Mouse (Mus musculus) MEL (cell line): Measurements from ENCODE around the gene Cplx2. TPM values are rescaled to one million over a fixed set of nuclear protein-coding genes. Genes with fewer than 3 reads are reported as not detected.

ENCODE experiments used
- DNase-seq: peaks from one replicate; pipeline ENCODE4 v3.0.0; 2011; ENCODE audit warnings: low read depth, low spot score
- H3K27ac ChIP-seq: 2 replicates; pipeline ENCODE4 v1.5.1; 2012; ENCODE audit warnings: low read depth, mild to moderate bottlenecking, control low read depth, low read length, moderate library complexity; ENCODE audit not compliant: control insufficient read depth
- H3K27me3 ChIP-seq, 2 experiments: fragments of 150-350 bp in 1 of 2; sonication (generic) in 1 of 2; 2 replicates each; pipeline ENCODE4 v1.6.1; 2012; ENCODE audit warnings: low read length in 2 of 2, mild to moderate bottlenecking in 2 of 2, improper control_type of control experiment in 1 of 2, moderate library complexity in 1 of 2; ENCODE audit not compliant: insufficient read depth in 2 of 2, control insufficient read depth in 1 of 2
- H3K36me3 ChIP-seq, 2 experiments: 2 replicates each; pipeline ENCODE4 v1.6.1; 2012 to 2014; ENCODE audit warnings: low read length in 2 of 2, improper control_type of control experiment in 1 of 2, inconsistent platforms in 1 of 2, mild to moderate bottlenecking in 1 of 2; ENCODE audit not compliant: insufficient read depth in 2 of 2, control insufficient read depth in 1 of 2
- H3K4me1 ChIP-seq, 2 experiments: fragments of 150-350 bp in 1 of 2; sonication (generic) in 1 of 2; 2 replicates each; pipeline ENCODE4 v1.6.1; 2012; ENCODE audit warnings: low read length in 2 of 2, improper control_type of control experiment in 1 of 2, mild to moderate bottlenecking in 1 of 2; ENCODE audit not compliant: insufficient read depth in 2 of 2, control insufficient read depth in 1 of 2
- H3K4me3 ChIP-seq, 2 experiments: fragments of 150-350 bp in 1 of 2; sonication (generic) in 1 of 2; 2 replicates each; pipeline ENCODE4 v1.5.1; 2012; ENCODE audit warnings: low read depth in 2 of 2, low read length in 2 of 2, mild to moderate bottlenecking in 2 of 2, moderate library complexity in 2 of 2, control low read depth in 1 of 2, improper control_type of control experiment in 1 of 2; ENCODE audit not compliant: control insufficient read depth in 1 of 2, insufficient read depth in 1 of 2
- H3K79me2 ChIP-seq: 2 replicates; pipeline ENCODE4 v1.6.1; 2012; ENCODE audit warnings: mild to moderate bottlenecking, low read length, moderate library complexity; ENCODE audit not compliant: control insufficient read depth, poor library complexity, insufficient read depth
- H3K9ac ChIP-seq: 2 replicates; pipeline ENCODE4 v1.6.1; 2012; ENCODE audit warnings: low read depth, mild to moderate bottlenecking, control low read depth, low read length, moderate library complexity; ENCODE audit not compliant: control insufficient read depth, poor library complexity, severe bottlenecking
- H3K9me3 ChIP-seq: fragments of 150-350 bp; sonication (generic); replicated peaks from 2 replicates; pipeline ENCODE4 v1.6.1; 2012; ENCODE audit warnings: mild to moderate bottlenecking, low read length, improper control_type of control experiment, moderate library complexity; ENCODE audit not compliant: insufficient read depth
- BHLHE40 ChIP-seq: IDR thresholded peaks from 2 replicates; pipeline ENCODE4 v1.6.1; 2012; ENCODE audit warnings: low read depth, mild to moderate bottlenecking, inconsistent platforms, low read length, improper control_type of control experiment, borderline replicate concordance
- CHD1 ChIP-seq: IDR thresholded peaks from 2 replicates; pipeline ENCODE4 v1.6.1; 2012; ENCODE audit warnings: low read depth, mild to moderate bottlenecking, inconsistent platforms, low read length, improper control_type of control experiment
- GABPA ChIP-seq: IDR thresholded peaks from 2 replicates; pipeline ENCODE4 v1.6.1; 2012; ENCODE audit warnings: low read depth, mild to moderate bottlenecking, inconsistent platforms, low read length, improper control_type of control experiment, moderate library complexity
- GATA1 ChIP-seq: IDR thresholded peaks from 2 replicates; pipeline ENCODE4 v1.6.1; 2011; ENCODE audit warnings: low read depth, low read length, improper control_type of control experiment
- HCFC1 ChIP-seq: IDR thresholded peaks from 2 replicates; pipeline ENCODE4 v1.6.1; 2012; ENCODE audit warnings: low read depth, mild to moderate bottlenecking, inconsistent platforms, low read length, improper control_type of control experiment, moderate library complexity
- JUND ChIP-seq: IDR thresholded peaks from 2 replicates; pipeline ENCODE4 v1.6.1; 2011; ENCODE audit warnings: low read depth, mild to moderate bottlenecking, improper control_type of control experiment, low read length
- MEF2A ChIP-seq: IDR thresholded peaks from 2 replicates; pipeline ENCODE4 v1.6.1; 2014; ENCODE audit warnings: low read depth, mild to moderate bottlenecking, inconsistent platforms, low read length, improper control_type of control experiment; ENCODE audit not compliant: poor library complexity, insufficient replicate concordance, severe bottlenecking; ENCODE audit errors: extremely low read depth
- MYC ChIP-seq: IDR thresholded peaks from 2 replicates; pipeline ENCODE4 v1.6.1; 2011; ENCODE audit warnings: low read depth, mild to moderate bottlenecking, low read length, improper control_type of control experiment, moderate library complexity
- POLR2AphosphoS5 ChIP-seq: IDR thresholded peaks from 2 replicates; pipeline ENCODE4 v1.6.1; 2012; ENCODE audit warnings: low read depth, borderline replicate concordance, mild to moderate bottlenecking, inconsistent platforms, low read length, moderate library complexity, mixed read lengths
- SMC3 ChIP-seq: IDR thresholded peaks from 2 replicates; pipeline ENCODE4 v1.6.1; 2011; ENCODE audit warnings: low read depth, low read length, improper control_type of control experiment
- TBP ChIP-seq: IDR thresholded peaks from 2 replicates; pipeline ENCODE4 v1.8.0; 2011; ENCODE audit warnings: low read depth, low read length, improper control_type of control experiment
- TCF12 ChIP-seq: IDR thresholded peaks from 2 replicates; pipeline ENCODE4 v1.6.1; 2014; ENCODE audit warnings: low read depth, mild to moderate bottlenecking, inconsistent platforms, low read length, improper control_type of control experiment, moderate library complexity
- USF1 ChIP-seq: IDR thresholded peaks from 2 replicates; pipeline ENCODE4 v1.6.1; 2014; ENCODE audit warnings: low read depth, mild to moderate bottlenecking, inconsistent platforms, low read length, improper control_type of control experiment, moderate library complexity
- polyA plus RNA-seq, 2 experiments: library from polyadenylated mRNA; stranded (reverse) in 1 of 2; unstranded in 1 of 2; fragments of >175 nt in 1 of 2; fragments of >200 nt in 1 of 2; gene quantifications; 2 replicates each; pipeline versions ENCODE4 v1.2.1 to v1.2.4; 2012; ENCODE audit warnings: low replicate concordance in 2 of 2, low read depth in 1 of 2; ENCODE audit not compliant: insufficient read length in 2 of 2, insufficient read depth in 1 of 2, missing spikeins in 1 of 2
- total RNA-seq: library from RNA; depleted of rRNA; stranded (reverse); fragments of 300-350 nt; gene quantifications from 2 replicates; pipeline ENCODE4 v1.2.3, GENCODE M21; 2012

Cplx2 gene
- total and polyA plus RNA-seq, 3 experiments = 1.8 to 4.7 TPM; not detected in 1

DNA sequence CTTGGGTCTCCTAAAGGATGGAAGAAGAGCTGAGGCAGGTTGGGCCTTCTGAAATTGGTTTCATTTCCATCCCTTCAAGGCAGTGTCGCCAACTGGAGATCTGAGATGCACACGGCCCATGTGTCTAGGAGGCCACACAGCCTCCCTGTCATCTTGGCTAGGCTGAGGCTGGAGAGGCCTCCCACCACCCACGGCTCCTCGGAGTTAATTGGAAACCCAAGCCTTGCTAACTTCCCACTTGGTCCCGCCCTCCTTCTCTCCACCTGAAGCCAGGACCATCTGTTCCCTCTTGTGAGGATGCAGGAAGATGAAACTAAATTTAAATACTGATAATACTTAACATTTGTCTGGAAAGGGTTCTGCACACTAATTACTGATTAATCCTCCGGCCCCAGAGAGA is 34.1 kb upstream of the Cplx2 start:
- no peak overlapping the region for H3K9ac ChIP-seq
- H3K79me2 ChIP-seq = no peaks in the 10 kb centered on the region
- H3K4me1 ChIP-seq = no peaks in the 10 kb centered on the region
- TF ChIP-seq CHD1 (no peak), MEF2A (no peak), TBP (no peak), POLR2AphosphoS5 (no peak), HCFC1 (no peak), GABPA (no peak), MYC (no peak), USF1 (no peak), GATA1 (no peak), TCF12 (no peak), SMC3 (no peak)
- H3K27me3 ChIP-seq = no peaks in the 10 kb centered on the region
- no peaks in the 10 kb centered on the region for H3K36me3 ChIP-seq
- no peaks in the 10 kb centered on the region for H3K9me3 ChIP-seq
- DNase-seq = no peak
- no peak overlapping the region for H3K27ac ChIP-seq
- H3K4me3 ChIP-seq = no peak overlapping the region

DNA sequence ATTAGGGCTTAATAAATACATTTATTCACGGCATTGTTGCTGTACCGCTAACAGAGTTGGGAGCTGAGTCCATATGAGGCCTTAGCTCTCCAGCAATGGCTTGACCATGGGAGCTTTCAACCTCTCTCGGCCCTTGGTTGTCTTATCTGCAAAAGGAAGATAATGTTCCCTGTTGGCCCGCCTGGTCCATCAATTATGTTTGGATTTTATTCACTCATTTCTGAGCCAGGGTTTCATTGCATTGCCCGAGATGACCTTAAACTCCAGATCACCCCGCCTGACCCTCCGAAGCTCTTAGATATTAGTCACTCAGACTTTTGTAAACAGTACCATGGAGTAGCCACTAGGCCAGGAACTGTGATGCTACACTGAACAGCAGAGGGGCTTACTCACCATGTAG is 33.6 kb upstream of the Cplx2 start:
- no peak overlapping the region for H3K27ac ChIP-seq
- no peak for TF ChIP-seq JUND
- H3K79me2 ChIP-seq = no peaks in the 10 kb centered on the region

DNA sequence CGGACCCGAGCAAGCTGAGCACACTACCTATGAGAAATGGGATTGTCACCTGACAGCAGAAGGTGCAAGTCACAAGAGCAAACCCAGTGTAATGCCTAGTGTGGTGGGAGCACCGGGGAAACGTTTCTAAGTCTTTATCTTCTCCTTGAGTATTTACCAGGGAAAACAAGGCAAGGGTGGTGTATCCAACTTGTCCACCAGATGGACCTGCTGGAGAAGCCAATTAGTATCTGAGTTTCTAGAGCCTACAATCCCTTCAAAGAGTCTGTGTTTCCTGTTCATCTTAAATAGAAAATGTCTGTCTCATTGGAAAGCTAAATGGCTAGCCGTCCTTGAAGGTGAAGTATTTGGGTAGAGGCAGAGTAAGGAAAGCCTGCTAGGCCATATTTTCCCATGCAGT is 32.3 kb upstream of the Cplx2 start:
- no peaks in the 10 kb centered on the region for H3K27me3 ChIP-seq
- DNase-seq = no peak
- H3K9me3 ChIP-seq = no peaks in the 10 kb centered on the region
- no peaks in the 10 kb centered on the region for H3K79me2 ChIP-seq
- H3K4me1 ChIP-seq = no peaks in the 10 kb centered on the region
- H3K9ac ChIP-seq = no peak overlapping the region
- TF ChIP-seq BHLHE40 (no peak), SMC3 (peak; percentile 3; the same call in 1 of the 2 replicates)
- H3K36me3 ChIP-seq = no peaks in the 10 kb centered on the region
- H3K4me3 ChIP-seq = no peak overlapping the region
- H3K27ac ChIP-seq = no peak overlapping the region

More for the DNA sequence above, 33.6 kb upstream of the Cplx2 start:
- no peaks in the 10 kb centered on the region for H3K27me3 ChIP-seq
- H3K4me1 ChIP-seq = no peaks in the 10 kb centered on the region
- H3K9me3 ChIP-seq = no peaks in the 10 kb centered on the region
- H3K9ac ChIP-seq = no peak overlapping the region
- DNase-seq = no peak
- no peak overlapping the region for H3K4me3 ChIP-seq
- H3K36me3 ChIP-seq = no peaks in the 10 kb centered on the region
